Mouse (Mus musculus) bone marrow macrophage, adult 2 months (primary cell): Measurements from ENCODE around the gene Rhox2h.
"Not testable (repeated sequence)": the region's sequence is repeated elsewhere in the genome, so short reads cannot be mapped to it uniquely, and the experiment has no call there.

ENCODE experiments used
- CTCF ChIP-seq: IDR thresholded peaks from 2 replicates; pipeline ENCODE4 v1.5.1; 2012; ENCODE audit warnings: low read depth, mild to moderate bottlenecking, low read length, moderate library complexity
- POLR2A ChIP-seq: IDR thresholded peaks from 2 replicates; pipeline ENCODE4 v1.6.1; 2012; ENCODE audit warnings: mild to moderate bottlenecking, low read depth, low read length, borderline replicate concordance

DNA sequence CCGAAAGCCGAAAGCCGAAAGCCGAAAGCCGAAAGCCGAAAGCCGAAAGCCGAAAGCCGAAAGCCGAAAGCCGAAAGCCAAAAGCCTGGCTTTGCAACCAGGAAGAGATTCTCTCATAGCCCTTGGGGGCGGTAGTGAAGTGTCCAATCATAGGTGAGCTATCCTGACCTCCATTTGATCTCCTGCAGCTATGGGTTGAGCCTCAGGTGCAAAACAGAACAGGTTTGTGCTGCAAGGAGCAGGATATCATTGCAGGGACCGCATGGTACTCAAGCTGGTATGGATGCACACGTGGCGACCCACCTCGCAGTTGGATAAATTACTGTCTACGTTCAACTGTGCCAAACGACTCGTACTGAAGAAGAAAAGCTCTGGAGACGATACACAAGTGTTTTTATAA, 21.9 kb downstream of the Rhox2h start, which contains the start of gene Rhox4g:
- TF ChIP-seq CTCF, POLR2A: not testable (repeated sequence)
